Mouse (Mus musculus): Measurements from ENCODE around the gene Ndufa8.

Ndufa8 gene

GRCm38 (mm10) chr2:35992259-35992658 lies 56.9 kb downstream of the Ndufa8 start:
- in situ Hi-C loops (cut with MboI, MseI) = loop anchor here (5.0 kb wide), 1 partner anchor 50 kb away; no protein-coding TSS in a partner anchor

Measured in T-helper 2 cell (primary cell).